Mouse (Mus musculus) spleen, embryonic (tissue): ENCODE results near the gene Gm45261.

Source experiments
- CTCF ChIA-PET: fragments of 350-600 bp; sonication (Branson Sonifier 250); formaldehyde crosslinking; loops from one replicate; lab custom pipeline; 2022; lab: Charles Lee

Gene Gm45261

GRCm38 (mm10) chr1:80410229-80410973 is 50.8 kb downstream of the Gm45261 start:
- CTCF ChIA-PET = interaction anchor here (0.6 to 0.7 kb wide), 2 partner anchors 72 to 150 kb away, joined by 3 to 4 read pairs; no protein-coding TSS in a partner anchor

DNA sequence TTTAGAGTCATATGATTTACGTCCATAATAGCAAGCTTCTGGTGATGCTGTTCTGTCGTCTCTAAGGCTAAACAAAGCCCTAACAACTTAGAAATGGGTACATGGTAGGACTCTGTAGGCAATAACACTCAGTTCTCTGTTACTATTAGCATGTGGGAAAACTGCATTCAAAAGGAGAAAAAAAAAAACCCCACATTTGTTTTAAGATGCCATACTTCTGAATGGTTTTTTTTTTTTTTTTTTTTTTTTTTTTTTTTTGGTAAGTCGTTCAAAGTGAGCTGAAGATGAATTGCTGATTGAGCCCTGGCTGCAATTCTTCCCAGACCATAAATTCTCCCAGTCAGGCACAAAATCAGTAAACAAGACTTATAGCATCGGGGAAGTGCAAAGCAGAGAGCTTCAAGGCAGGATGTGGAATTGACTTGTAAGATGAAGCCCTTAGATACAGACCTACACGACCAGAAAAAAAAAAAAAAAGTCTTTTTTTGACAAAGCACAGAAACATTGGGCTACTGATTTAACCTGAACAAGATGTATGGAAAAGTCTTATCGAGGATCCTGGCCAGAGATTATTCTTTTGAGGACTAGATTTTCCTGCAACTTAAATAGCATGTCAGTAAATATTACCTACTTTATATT is 51.7 kb downstream of the Gm45261 start:
- CTCF ChIA-PET = interaction anchor here (0.6 to 0.7 kb wide), 6 partner anchors 71 to 249 kb away, joined by 3 to 12 read pairs (median 4); no protein-coding TSS in a partner anchor

DNA sequence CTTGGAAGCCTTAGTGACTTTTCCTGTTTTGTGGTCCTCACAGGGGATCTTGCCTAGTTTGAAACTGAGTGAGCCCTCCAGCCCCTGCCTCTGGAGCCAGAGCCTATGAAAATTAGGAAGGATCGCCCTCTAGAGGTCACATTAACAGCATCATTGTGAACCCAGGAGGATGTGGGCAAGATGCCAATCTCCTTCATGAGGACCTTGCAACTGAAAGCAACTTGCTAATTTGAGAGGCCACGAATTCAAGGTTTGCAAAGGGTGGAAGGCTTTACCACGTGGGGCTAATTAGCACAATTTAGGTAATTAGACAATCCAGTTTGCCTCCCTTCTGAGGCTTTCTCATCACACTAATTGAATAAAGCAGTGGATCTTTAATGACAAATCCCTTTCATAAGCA is 52.7 kb downstream of the Gm45261 start:
- CTCF ChIA-PET = interaction anchor here (0.5 to 0.7 kb wide), 2 partner anchors 103 to 175 kb away, joined by 3 to 4 read pairs; no protein-coding TSS in a partner anchor

DNA sequence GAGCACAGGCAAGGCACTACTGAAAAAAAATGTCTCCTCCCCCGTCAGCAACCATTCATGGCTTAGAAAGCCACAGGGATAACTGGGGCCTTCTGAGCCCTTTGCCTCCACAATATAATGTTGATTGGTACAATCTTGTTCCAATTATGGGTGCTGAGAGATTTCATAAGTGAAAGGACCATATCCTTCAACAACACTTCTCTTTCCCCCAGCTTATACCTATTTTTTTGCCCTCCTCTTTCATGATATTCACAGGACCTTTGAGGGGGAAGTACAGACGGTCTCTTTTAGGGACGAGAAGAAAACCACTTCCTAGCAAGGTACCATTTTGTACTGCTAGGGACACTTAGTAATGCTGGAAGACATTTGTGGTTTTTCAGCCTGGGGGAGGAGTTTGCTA is 57.1 kb downstream of the Gm45261 start:
- CTCF ChIA-PET = no interaction called here

- CTCF ChIA-PET = interaction anchor here (0.7 kb wide), 1 partner anchor 263 kb away, joined by 3 read pairs; no protein-coding TSS in a partner anchor
Measured at GRCm38 (mm10) chr1:80403366-80403893, 57.8 kb downstream of the Gm45261 start.

DNA sequence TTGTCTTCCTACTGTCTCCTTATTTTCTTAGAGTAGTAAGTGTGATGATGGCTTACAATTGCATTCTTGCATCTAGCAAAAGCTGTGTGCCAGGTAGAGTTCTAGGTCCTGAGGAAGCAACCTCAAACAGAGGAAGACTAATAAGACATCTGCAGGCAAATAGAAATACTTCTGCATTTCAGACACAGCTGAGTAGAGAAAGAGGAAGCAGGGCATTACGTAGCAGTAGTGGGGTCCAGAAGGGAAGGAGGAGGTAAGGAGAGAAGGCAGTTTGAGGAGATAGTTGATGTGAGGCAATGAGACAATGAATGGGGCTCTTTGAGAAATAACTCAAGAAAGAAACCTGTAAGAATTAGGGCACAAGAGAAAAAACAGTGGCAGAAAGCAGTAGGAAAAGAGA is 59.3 kb downstream of the Gm45261 start:
- CTCF ChIA-PET = no interaction called here
